Mouse (Mus musculus) layer of hippocampus, postnatal 25 days (tissue): ENCODE data around the gene Osbpl3. TPM values are rescaled to one million over a fixed set of nuclear protein-coding genes. Genes with fewer than 3 reads are reported as not detected.

ENCODE experiments used
- DNase-seq, 2 experiments: peaks; one replicate each; pipeline ENCODE4 v3.0.0; 2022; ENCODE audit warnings: mixed read lengths in 2 of 2, low spot score in 1 of 2; ENCODE audit errors: extremely low spot score in 1 of 2
- total RNA-seq, 2 experiments: library from RNA; stranded (reverse); gene quantifications; 2 replicates each; pipeline ENCODE4 v1.2.3; 2021

Gene Osbpl3
- total RNA-seq, 2 experiments from 2014 or later: 15.5 to 17.8 TPM

DNA sequence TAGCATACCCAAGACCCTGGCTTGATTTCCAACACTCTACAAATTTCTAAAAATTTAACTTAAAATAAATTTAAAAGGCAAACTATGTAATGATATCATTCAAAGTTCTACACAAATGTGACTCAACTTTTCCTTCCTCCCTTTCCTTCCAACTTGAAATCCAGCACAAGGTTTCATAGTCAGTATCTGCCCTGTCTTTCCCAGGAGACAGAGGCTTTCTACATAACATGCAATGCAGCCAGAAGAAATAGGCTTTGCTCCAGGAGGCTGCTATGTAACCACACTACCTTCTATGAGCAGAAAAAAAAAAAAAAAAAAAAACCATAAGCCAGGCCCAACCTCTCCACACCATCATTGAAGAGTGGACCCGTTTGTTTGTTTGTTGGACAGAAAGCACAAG, 42.6 kb downstream of the Osbpl3 start:
- DNase-seq: no peak

DNA sequence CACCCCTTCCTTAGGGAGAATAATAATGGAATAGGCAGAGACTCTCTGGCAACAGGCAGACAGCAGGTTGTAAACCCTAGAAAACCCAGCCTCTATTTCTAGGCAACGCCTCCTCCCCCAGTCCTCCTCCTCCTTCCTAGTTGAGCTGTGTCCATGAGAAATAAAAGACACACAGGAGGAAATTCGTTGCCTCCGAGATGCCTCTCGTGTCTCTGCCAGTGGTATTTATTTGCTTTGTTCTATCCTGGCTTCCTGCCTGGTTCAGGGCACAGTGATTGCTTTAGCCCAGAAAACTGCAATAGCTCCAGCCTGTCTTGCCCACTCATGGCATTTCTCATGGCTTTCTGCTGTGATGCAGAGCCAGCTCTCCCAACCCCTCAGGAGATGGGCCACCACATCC, 43.8 kb downstream of the Osbpl3 start:
- peak in 1 of 2 experiments; percentile 10 for DNase-seq

DNA sequence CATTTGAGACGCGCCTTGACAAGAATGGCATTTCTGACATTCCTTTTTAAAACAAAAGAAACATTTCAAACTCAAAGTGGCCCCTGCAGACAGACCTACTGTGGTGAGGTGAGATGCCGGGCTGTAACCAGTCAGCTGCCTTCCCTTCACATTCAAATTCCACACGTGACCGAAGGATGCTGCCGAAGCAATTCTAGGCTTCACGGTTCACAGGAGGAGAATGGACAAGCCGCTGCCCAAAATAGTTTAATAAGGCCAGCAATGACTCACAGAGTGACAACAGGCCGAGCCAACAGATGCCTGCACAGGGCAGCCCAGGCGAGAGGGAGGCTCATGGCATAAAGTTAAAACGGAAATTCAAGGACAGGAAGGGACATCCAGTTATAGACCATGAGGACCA, 51.3 kb downstream of the Osbpl3 start:
- DNase-seq: no peak

DNA sequence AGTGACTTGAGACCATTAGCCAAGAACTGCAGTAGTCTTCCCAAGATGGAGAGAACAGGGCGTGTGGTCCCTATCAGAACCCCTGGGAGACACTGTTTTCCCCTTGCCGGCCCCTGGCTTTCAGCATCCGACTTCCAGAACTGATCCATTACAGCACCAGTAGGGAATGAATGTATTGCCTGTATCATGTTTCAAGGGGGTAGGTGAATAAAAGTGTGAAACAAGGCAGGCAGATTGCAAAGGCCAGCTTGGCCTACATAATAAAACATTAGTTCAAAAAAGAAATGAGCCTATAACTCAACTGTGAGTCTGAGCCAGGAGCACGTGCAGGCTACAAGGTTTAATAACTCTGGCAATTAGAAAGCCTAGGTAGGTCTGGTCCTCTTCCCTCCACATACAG, 52.5 kb downstream of the Osbpl3 start:
- no peak for DNase-seq

DNA sequence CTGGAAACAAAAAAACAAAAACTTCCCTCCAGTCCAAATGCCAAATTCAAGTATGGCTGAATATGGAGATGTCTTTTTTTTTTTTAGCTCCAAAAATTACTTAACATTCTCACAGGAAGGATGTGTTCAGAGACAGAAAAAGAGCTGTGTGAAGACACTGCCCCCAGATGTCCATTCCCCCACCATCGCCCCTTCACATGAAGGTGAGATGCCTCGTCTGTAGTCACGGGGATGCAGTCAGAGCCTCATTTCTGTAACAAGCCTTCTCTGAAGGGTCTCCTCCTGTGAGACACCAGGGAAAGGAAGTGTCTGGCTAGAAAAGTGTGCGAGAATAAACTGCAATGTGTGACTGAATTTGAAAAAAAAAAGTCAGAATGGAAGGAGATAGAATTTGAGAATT, 53.1 kb downstream of the Osbpl3 start:
- DNase-seq: no peak

DNA sequence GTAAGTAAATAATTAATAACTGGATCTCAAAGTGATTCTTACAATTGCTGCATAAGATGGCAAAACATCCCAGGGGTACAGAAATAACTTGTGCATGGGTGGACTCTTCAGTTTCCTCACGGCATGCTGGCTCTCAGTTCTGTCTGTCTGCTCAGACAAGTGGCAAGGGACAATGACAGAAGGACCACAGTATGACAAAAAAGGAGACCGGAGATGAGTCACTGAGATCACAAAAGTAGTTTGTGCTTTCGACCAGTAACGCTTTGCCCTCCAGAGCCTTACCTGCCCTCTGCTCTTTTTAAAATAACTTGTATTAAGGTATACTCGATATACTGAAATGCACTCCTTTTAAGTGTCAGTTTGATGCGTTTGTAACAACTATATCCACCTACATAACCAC, 55.8 kb downstream of the Osbpl3 start:
- no peak for DNase-seq

DNA sequence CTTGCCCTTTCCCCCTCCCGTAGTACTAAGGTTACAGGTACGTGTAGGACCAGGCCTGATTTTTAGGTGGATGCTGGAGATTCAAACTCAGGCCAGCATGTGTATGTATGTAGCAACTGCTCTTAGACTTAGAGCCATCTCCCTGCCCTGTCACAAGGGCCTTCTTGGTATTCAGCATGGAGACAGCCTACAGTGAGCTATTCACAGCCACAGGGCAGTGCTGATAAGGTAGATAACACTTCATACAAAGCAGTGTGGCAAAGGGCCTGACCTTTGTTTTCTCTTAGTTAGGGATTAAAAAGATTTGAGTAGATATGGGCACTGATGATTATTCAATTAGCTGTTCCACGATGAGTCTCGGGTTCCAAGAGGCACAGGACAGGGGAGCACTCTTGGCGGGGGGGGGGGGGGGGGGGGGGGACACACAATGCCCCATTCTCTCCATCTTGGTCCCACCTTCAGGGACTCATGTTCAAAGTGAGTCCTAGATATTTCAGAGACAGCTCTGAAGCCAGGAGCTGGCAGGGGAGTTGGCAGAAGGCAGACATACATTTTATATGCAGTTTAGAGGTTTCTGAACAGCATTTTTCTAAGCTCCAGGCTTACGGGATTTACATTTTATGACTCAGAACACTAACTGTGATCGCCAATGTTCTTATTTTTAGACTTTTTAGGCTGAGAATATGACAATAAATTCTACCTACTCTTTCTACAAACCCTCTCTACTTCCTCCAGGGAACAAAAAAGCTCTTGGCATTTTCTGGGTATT, 56.4 kb downstream of the Osbpl3 start:
- no peak for DNase-seq

DNA sequence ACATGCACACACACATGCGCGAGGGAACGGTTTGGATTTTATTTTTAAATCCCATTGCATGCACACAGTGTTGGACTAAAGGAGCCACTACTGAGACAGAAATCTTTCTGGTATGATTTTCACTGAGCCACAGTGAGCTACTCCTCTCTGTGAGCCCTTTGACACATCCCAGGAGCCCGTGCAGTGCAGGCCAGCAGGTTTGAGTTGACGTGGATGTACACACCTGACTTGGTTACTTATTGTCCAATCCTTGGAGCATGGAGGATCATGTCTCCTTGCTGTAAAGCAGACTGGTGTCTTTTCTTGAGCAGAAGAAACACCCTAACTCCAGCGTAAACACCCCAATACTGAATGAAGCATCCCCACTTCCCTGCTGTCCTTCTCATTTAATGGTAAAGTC, 57.7 kb downstream of the Osbpl3 start:
- DNase-seq: no peak

DNA sequence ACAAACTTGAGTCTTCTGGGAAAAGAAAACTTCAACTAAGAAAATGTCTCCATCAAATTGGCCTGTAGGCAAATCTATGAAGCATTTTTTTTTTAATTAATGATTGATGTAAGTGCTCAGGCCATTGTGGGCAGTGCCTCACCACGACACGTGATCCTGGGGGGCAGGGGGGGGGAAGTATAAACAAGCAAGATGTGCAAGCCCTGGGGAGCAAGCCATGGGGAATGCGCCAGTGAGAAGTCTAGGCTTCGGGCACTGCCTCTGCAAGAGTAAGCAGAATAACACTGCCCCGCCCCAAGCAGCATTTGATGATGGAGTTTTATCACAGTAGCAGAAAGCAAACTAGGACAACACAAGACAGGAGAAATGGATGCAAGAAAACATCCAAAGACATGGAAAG, 58.9 kb downstream of the Osbpl3 start:
- no peak for DNase-seq

DNA sequence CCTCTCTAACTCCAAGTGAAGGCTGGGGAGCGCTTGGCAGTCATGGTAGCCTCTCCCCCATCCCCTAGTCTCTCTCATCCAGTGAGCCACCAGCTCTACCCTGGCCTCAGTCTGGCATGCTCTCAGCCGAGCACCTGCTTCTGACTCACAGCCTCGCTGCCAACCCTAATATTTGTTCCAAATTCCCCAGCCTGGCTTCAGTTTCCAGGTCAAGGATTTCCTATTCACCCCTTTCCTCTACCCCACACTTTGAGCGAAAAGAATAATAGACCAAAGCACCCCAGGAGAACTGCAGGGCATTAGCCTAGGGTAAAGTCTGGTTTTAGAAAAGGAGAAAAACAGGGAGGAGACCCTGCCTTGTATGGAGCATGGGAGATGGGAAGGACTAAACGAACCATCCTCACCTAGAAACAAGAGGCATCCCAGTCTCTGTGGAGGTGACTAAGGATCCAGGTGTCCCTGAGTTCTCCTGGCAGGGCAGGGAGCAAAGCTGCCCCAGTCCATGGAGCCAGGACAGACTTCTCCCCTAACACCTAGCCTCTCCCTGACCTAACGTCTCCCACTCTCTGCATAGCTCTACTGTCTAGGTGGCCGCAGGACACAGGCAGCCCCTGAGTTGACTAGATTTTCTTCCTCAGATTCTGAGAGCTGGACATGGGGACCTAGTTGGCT, 60.2 kb downstream of the Osbpl3 start:
- no peak for DNase-seq

DNA sequence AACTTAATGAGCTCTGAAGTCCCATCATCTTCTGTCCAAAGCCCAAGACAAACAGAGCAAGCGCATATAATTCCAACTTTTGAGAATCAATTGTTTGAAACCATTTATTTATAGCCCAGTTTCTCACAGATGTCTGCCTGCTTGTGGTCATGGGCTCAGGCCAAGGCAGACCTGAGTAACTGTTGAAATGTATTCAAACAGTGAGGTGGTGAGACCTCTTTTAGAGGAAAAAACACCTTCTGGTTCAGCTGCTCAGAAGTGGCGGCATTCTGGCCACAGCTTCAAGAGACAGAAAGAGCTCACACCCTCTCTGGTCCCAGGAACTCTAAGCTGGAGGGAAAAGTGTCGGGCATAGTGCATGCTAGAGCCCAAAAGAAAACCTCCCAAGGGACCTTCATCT, 61.6 kb downstream of the Osbpl3 start:
- no peak for DNase-seq

DNA sequence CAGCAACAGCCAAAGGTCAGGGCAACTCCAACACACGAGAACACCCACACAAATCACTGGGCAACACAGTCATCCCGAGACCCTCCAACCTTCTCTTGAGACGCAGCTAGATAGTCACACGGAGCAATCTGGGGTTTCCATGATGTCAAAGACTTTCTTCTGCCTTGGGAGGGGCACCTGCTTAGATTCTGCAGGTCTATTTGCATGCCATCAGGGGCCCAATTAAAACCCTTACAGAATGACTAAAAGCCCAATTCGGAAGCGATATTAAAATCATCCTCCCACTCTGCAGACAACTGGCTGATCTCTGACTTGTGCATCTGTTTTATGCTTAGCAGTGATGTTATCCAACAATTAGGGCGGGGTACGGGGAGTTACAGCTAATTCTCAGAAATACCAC, 62.0 kb downstream of the Osbpl3 start:
- no peak for DNase-seq

DNA sequence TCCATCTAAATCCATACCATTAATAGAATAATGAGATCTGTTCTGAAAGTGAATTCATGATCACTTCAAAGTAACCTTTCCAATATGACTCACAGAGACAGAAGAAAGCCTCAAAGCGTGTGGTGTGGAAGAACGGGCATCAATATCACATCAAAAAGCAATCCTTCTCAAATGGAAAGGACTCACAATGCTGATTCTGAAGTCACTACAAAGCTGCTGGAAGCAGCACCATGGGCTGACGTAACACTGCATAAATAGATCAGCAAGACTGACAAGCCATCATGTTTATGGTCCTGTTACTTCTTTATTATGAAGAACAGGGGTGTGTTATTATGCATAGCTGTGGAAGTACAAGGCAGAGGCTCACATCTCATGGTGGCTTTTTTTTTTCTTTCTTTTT, 64.0 kb downstream of the Osbpl3 start:
- no peak for DNase-seq

DNA sequence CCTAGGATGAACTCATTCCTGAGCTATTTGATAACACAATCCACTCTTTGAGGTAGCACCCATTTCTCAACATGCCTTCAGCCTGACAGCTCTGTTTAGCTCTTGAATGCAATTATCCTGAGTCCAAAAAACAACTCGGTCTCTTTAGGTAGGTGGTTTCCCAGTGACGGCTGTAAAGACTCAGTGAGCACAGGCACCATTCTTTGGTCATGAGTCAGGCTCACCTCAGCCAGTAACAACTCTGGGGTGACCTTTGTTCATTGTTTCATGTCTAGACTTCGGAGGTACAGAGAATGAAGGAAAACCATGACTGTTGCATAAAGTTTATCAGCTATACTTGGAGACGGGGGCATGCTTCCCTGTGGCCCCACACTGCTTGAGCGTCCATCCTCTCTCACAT, 65.7 kb downstream of the Osbpl3 start:
- DNase-seq: no peak

DNA sequence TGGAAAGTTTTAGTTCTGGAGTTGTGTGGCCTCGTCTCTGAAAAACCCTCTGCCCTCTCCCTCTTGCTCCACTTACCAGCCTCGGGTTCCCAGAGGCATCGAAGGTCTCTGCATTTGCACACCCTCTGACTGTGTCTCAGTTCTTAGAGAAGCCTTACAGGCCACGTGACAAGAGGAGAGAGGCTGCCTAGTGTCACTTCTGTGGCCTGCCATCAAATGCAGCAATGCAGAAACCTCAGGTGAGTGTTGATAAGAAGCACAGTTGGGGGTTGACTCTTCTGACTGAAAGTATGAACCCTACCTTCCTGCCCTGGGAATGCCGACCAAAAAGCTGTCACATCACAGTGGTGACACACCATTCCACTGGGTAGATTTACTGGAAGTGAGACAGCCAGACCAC, 68.4 kb downstream of the Osbpl3 start:
- DNase-seq: no peak

DNA sequence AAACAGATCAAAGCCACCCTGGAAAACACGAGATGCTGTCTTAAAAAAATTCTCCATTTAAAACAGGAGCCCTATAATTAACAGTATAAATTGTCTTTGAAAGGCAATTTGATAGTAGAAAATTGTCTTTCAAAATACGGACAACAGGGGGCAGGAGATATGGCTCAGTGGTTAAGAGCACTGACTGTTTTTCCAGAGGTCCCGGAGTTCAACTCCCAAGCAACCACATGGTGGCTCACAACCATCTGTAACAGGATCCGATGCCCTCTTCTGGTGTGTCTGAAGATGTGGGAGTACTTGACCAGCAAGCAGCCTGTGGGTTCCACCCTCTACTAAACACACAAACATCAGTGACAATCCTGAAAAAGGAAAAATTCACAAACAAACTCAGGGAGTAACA, 69.5 kb downstream of the Osbpl3 start:
- no peak for DNase-seq

DNA sequence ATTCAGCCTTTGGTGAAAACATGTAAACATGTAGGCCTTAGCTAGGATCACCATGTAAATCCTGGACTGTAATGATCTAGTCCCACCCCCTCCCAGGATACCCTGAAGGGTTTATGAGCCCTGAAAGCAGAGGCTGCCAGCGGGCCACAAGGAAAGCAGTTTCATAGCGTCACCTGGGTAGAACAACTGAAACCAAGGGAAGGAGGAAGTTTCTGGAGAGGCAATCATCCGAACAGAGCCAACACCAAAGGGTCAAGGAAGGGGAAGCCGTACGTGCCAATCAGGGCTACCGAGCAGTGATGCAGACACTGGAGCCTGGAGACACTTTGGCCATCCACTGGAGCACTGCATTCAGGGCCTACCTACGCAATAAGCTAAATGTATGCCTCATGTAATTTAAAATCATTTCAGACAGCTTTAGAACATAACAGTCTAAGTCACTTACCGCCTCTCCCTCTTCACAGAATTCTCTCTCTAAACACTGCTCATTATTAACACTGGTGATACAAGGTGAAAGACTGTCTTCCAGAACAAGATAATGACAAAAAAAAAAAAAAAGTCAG, 70.5 kb downstream of the Osbpl3 start:
- no peak for DNase-seq

DNA sequence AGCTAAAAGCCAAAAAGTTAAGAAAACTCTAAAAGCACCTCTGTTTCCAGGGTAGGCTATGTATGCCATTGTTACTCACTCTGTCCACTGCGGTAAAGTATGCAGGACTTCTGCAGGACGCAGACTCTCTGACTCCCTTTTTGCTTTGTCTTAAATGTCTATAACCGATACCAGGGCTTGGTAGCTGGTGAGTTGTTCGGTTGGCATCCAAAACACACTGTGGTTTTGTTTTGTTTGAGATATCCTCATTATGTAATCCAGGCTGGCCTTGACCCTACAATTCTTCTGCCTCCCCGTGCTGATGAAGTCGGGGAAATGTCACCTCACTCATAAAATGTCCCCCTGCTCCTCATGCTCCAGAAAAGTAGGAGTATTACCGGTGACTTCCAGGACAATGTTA, 73.3 kb downstream of the Osbpl3 start:
- no peak for DNase-seq

DNA sequence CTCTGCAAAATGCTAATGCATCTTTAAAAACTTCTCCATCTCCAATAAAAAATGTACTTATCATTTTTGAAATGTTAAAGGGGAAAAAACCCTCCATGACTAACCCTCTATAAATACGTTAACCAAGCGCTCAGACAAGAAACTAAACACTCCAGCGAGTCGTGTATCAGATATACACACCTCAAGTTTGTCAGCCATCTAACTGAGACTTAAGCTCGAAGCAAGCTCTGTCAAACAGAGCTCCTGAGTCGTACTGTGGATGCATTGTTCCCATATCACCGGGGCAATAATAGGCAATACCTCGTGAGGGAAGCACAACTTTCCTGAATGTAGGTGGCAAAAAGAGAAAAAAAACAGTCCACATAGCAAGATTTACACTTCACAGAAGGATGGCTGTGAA, 73.8 kb downstream of the Osbpl3 start:
- DNase-seq: no peak

DNA sequence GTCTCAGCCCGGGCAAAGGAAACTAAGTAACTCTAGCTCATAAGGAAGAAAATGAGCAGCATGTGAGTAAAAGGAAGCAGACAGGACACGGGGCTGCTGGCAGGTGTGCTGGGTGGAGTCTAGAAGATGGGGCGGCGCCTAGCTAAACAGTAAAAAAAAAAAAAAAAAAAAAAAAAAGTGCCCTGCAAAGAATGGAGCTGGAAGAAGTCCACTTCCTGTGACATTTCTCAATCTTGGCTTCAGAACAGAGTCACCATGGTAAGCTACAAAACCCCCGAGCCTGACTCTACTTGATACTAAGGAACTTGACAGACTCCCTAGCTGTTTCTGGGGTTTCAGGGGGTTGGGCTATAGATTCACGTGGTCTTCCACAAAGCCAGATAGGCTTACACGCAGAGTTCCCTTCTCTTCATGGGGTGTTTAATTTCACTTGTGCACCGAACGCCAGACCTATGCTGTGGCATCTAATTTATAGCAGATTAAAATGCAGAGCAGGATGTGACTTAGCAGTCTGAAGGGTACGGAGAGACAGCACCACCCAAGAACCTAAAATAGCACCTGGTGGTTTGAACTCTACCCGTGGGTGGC, 74.4 kb downstream of the Osbpl3 start:
- DNase-seq: no peak

DNA sequence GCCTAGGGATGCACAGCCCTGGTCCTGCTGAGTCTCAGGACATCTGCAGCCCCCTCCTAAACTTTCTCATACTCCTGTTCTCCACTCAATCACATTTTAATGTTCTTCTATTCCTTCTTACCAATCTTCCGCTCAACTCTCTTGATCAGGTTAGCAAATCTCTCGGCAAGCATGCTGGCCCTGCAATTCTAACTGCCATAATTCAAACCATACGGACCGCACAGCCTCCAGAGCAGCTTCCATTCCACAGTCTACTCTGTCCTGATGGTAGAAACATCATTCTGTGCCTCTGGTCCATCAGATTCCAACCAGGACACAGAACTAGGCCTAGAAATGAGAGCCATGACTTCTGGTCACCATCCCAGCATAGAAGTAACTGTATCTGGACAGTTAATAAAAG, 76.3 kb downstream of the Osbpl3 start:
- DNase-seq: no peak

DNA sequence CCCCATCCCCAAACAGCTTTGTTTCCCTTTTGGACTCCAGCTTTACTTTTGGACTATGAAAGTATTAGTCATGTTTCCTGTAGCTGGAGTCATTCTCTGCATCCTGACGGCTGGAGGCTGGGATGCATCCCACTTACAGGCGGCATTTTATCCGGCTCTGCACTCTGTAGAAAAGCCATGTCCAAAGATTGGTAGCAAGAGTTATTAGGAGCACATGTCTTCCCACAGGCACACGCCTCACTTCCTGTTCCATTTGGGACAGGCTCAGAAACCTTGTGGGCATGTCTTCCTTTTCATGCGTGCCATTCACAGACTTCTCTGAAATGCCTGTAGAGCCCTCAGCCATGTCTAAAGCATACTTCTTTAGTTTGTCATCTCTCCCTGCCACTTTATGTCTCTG, 76.9 kb downstream of the Osbpl3 start:
- DNase-seq: no peak
